Mouse (Mus musculus) cerebellum, adult 2 months (tissue): ENCODE data around the gene March9.

Experiments used
- CTCF ChIP-seq: fragments of 200-500 bp; IDR thresholded peaks from 2 replicates; pipeline ENCODE4 v1.5.1; 2011; ENCODE audit warnings: low read depth, mild to moderate bottlenecking, control low read depth, low read length, moderate library complexity, borderline replicate concordance; ENCODE audit not compliant: insufficient read depth
- POLR2A ChIP-seq: fragments of 200-500 bp; IDR thresholded peaks from 2 replicates; pipeline ENCODE4 v1.6.1; 2011; ENCODE audit warnings: low read length, control low read depth, borderline replicate concordance; ENCODE audit not compliant: insufficient read depth

DNA sequence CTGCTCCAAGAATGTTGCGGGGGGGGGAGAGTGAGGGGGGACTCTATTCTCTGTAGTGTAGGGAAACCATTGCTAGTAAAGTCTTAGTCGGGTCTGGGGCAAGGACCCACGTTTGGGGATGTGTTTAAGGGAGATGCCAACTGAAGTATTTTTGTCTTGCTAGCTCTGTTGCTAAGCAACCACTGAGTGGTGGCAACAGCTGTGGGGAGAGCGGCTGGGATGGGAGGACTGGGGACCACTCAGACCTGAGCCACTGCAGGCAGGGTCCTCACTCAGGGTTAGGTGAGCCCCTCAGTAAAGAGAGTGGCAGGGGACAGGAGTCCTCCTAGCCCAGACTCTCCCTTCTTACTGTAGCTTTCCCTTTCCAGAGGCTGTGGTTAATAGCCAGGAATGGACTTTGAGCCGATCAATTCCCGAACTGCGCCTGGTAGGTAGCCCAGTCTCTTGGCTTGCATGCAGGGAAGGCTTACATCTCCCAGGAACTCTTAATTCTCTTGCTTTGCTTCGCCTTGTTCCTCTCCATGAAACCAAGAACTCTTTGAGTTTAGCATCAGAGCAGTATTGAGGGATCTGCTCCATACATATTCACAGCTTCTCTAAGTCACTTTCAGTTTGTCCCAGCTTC, 22.1 kb upstream of the March9 start:
- TF ChIP-seq CTCF (no peak), POLR2A (no peak)
